Mouse (Mus musculus): ENCODE measurements around the gene Smim5. TPM values are rescaled to one million over a fixed set of nuclear protein-coding genes. Genes with fewer than 3 reads are reported as not detected.

Smim5 gene
- 11.2 and 12.7 TPM in 2 replicates for polyA plus RNA-seq (2012; rRNA removed)

GRCm38 (mm10) chr11:115899486-115900266 lies at the start of gene Smim5:
Gene Smim5, plus strand, starts transcription at chr11:115899966.

GRCm38 (mm10) chr11:115858354-115858753 lies 41.4 kb upstream of the Smim5 start, which contains the start of gene Myo15b:
Gene Myo15b, plus strand, starts transcription at chr11:115858406.

GRCm38 (mm10) chr11:115911632-115912376 lies 12.0 kb downstream of the Smim5 start, which contains the start of gene Smim6:
Gene Smim6, plus strand, starts transcription at chr11:115912017.

GRCm38 (mm10) chr11:115933108-115933746 lies 33.5 kb downstream of the Smim5 start, which contains the start of the genes Sap30bp and Recql5:
Gene Sap30bp, plus strand, starts transcription at chr11:115933282.
Gene Recql5, minus strand, starts transcription at chr11:115933477.

Other genes starting within 250 kb of the Smim5 start
- 41.2 and 50.6 TPM in 2 replicates for gene Grb2, start 191.4 kb upstream of the Smim5 start, polyA plus RNA-seq (2012; rRNA removed)
- gene Tmem94, start 134.5 kb upstream of the Smim5 start, polyA plus RNA-seq (2012; rRNA removed): 119 and 128 TPM in 2 replicates
- 60.9 and 66.5 TPM in 2 replicates for gene Caskin2, start 86.3 kb upstream of the Smim5 start, polyA plus RNA-seq (2012; rRNA removed)
- 57.5 and 75.8 TPM in 2 replicates for gene Tsen54, start 85.2 kb upstream of the Smim5 start, polyA plus RNA-seq (2012; rRNA removed)
- gene Llgl2, start 75.9 kb upstream of the Smim5 start, polyA plus RNA-seq (2012; rRNA removed): 56.8 and 75.3 TPM in 2 replicates
- 7.9 TPM in 2 replicates for gene Myo15b, start 41.6 kb upstream of the Smim5 start, polyA plus RNA-seq (2012; rRNA removed)
- 0.61 and 0.83 TPM in 2 replicates for gene Smim6, start 12.1 kb downstream of the Smim5 start, polyA plus RNA-seq (2012; rRNA removed)
- 48.2 and 49.0 TPM in 2 replicates for gene Sap30bp, start 33.3 kb downstream of the Smim5 start, polyA plus RNA-seq (2012; rRNA removed)
- 20.5 and 28.0 TPM in 2 replicates for gene Recql5, start 33.5 kb downstream of the Smim5 start, polyA plus RNA-seq (2012; rRNA removed)
- gene Itgb4, start 74.7 kb downstream of the Smim5 start, polyA plus RNA-seq (2012; rRNA removed): 14.6 and 16.3 TPM in 2 replicates
- 122 and 133 TPM in 2 replicates for gene Galk1, start 112.8 kb downstream of the Smim5 start, polyA plus RNA-seq (2012; rRNA removed)
- 164 and 167 TPM in 2 replicates for gene H3f3b, start 128.0 kb downstream of the Smim5 start, polyA plus RNA-seq (2012; rRNA removed)
- gene Unk, start 130.4 kb downstream of the Smim5 start, polyA plus RNA-seq (2012; rRNA removed): 63.2 and 87.9 TPM in 2 replicates
- gene Unc13d, start 178.0 kb downstream of the Smim5 start, polyA plus RNA-seq (2012; rRNA removed): 17.8 and 23.6 TPM in 2 replicates
- gene Wbp2, start 187.0 kb downstream of the Smim5 start, polyA plus RNA-seq (2012; rRNA removed): 238 and 344 TPM in 2 replicates
- 72.1 and 83.3 TPM in 2 replicates for gene Trim47, start 227.2 kb downstream of the Smim5 start, polyA plus RNA-seq (2012; rRNA removed)
- 16.1 and 17.8 TPM in 2 replicates for gene Trim65, start 231.2 kb downstream of the Smim5 start, polyA plus RNA-seq (2012; rRNA removed)
- gene Mrpl38, start 238.9 kb downstream of the Smim5 start, polyA plus RNA-seq (2012; rRNA removed): 50.6 and 52.5 TPM in 2 replicates